Comparison of ENCODE assay signal across 2 mouse cellular contexts in the genomic region with DNA sequence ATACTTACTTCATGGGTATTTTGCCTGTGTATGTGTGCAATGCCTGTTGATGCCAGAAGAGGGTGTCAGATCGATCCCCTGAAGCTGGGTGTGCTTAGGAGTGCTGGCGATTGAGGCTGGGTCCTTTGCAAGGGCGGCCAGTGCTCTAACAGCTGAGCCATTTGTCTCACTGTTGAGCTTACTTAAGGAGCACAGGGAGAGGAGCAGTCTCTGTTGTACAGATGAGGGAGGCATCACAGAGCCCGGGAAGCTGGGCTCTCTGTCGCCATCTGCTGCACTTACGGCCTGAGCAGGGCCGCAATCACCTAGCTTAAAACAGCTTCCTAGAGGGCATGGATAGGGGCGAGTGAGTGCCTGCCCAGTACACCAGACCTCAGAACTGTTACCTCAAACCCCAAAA.
TF ChIP-seq lines count a peak whose summit lies in the region.

No protein-coding gene starts in this region.

TF ChIP-seq in CH12.LX, 34 proteins besides CTCF, POLR2A, EP300 and RAD21:
- TF ChIP-seq POLR2AphosphoS2 (IDR thresholded peaks at IDR 0.05; ENCODE audit: low read depth, low read length) (no peak), MAFK (IDR thresholded peaks at IDR 0.05; ENCODE audit: insufficient replicate concordance, low read length) (no peak), SMC3 (IDR thresholded peaks at IDR 0.05; ENCODE audit: low read depth, low read length) (peak; percentile 33)

TF ChIP-seq in MEL, 35 proteins besides CTCF, POLR2A, EP300 and RAD21:
- TF ChIP-seq SIN3A (IDR thresholded peaks at IDR 0.05; ENCODE audit: low read length) (no peak), MYC (IDR thresholded peaks at IDR 0.05; ENCODE audit: low read depth, low read length) (no peak), BHLHE40 (IDR thresholded peaks at IDR 0.05; ENCODE audit: borderline replicate concordance, low read depth, low read length) (no peak), ZC3H11A (IDR thresholded peaks at IDR 0.05; ENCODE audit: low read depth, low read length) (no peak), MXI1 (IDR thresholded peaks at IDR 0.05; ENCODE audit: low read depth, low read length) (no peak), ZNF384 (IDR thresholded peaks at IDR 0.05; ENCODE audit: low read depth, low read length) (peak; percentile 36; the same call in 1 of the 2 replicates), SMC3 (IDR thresholded peaks at IDR 0.05; ENCODE audit: low read depth, low read length) (peak; percentile 28)
TF ChIP-seq in MEL: peak in this region for 2.
